Mouse (Mus musculus) intestine, embryonic 15.5 days (tissue): ENCODE data around the gene Spg21. TPM values are rescaled to one million over a fixed set of nuclear protein-coding genes. Genes with fewer than 3 reads are reported as not detected.

ENCODE experiments used
- ATAC-seq: fragments of 200-750 bp; cut with Nextera tagmentation; 2 replicates; pipeline ENCODE4 v1.8.0; 2017; ENCODE audit warnings: moderate TSS enrichment, moderate library complexity
- H3K27ac ChIP-seq: fragments of 300-500 bp; sonication (generic); 2 replicates; pipeline ENCODE4 v1.5.1; 2015; ENCODE audit warnings: mild to moderate bottlenecking, inconsistent platforms
- H3K27me3 ChIP-seq: fragments of 300-500 bp; sonication (generic); replicated peaks from 2 replicates; pipeline ENCODE4 v1.6.1; 2015; ENCODE audit warnings: inconsistent platforms
- H3K36me3 ChIP-seq: fragments of 300-500 bp; sonication (generic); 2 replicates; pipeline ENCODE4 v1.6.1; 2015; ENCODE audit warnings: inconsistent platforms
- H3K4me1 ChIP-seq: fragments of 300-500 bp; sonication (generic); replicated peaks from 2 replicates; pipeline ENCODE4 v1.6.1; 2015; ENCODE audit warnings: inconsistent platforms
- H3K4me2 ChIP-seq: fragments of 300-500 bp; sonication (generic); replicated peaks from 2 replicates; pipeline ENCODE4 v1.6.1; 2015; ENCODE audit warnings: mild to moderate bottlenecking, inconsistent platforms
- H3K4me3 ChIP-seq: fragments of 300-500 bp; sonication (generic); replicated peaks from 2 replicates; pipeline ENCODE4 v1.5.1; 2015; ENCODE audit warnings: inconsistent platforms
- H3K9ac ChIP-seq: fragments of 300-500 bp; sonication (generic); 2 replicates; pipeline ENCODE4 v1.6.1; 2015; ENCODE audit warnings: inconsistent platforms
- H3K9me3 ChIP-seq: fragments of 300-500 bp; sonication (generic); 2 replicates; pipeline ENCODE4 v1.6.1; 2016; ENCODE audit warnings: inconsistent platforms
- WGBS: fragments of 180-500 bp; shearing (Covaris S2); methylation state at CpG from one replicate; pipeline ENCODE4 v1.1.7; 2015; 5-methylcytosine and 5-hydroxymethylcytosine counted together
- polyA plus RNA-seq: library from polyadenylated mRNA; unstranded; fragments of >200 nt; fragmentation: Nextera tagmentation; extraction: Ambion mirVana; gene quantifications from 2 replicates; pipeline ENCODE4 v1.2.1, GENCODE M21; 2015

The Spg21 gene
- polyA plus RNA-seq, 1 experiment from 2014 or later = 102 TPM

DNA sequence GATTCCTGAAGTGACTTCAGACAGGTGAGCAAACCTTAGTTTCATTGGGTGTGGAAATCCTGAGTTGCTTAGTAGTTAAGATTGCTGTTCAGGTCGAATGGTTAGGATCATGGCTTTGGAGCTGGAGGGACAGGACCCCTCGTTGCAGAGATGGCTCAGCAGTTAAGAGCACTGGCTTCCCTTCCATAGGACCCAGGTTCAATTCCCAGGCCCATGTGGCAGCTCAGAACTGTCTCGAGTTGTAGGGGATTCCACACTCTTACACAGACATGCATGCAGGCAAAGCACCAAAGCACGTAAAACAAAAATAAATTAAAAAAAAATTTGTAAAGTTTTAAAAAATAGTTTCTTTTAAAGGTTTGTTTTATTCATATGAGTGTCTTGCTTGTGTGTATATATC, 25.5 kb upstream of the Spg21 start:
- Histone ChIP-seq H3K4me3 (no peak overlapping the region), H3K36me3 (no peaks in the 10 kb centered on the region), H3K9me3 (no peaks in the 10 kb centered on the region), H3K27me3 (0 out of 2 replicates have a peak, but pooled peaks cover 2% of the 10 kb centered on the region), H3K27ac (no peak overlapping the region), H3K4me2 (no peak overlapping the region), H3K4me1 (0 out of 2 replicates have a peak, but pooled peaks cover 2% of the 10 kb centered on the region), H3K9ac (no peak overlapping the region)
- ATAC-seq = 0 out of 2 replicates have a peak, but pooled peaks have one; percentile 6
- 74% methylated on average over 4 of the region's 4 CpGs for WGBS

DNA sequence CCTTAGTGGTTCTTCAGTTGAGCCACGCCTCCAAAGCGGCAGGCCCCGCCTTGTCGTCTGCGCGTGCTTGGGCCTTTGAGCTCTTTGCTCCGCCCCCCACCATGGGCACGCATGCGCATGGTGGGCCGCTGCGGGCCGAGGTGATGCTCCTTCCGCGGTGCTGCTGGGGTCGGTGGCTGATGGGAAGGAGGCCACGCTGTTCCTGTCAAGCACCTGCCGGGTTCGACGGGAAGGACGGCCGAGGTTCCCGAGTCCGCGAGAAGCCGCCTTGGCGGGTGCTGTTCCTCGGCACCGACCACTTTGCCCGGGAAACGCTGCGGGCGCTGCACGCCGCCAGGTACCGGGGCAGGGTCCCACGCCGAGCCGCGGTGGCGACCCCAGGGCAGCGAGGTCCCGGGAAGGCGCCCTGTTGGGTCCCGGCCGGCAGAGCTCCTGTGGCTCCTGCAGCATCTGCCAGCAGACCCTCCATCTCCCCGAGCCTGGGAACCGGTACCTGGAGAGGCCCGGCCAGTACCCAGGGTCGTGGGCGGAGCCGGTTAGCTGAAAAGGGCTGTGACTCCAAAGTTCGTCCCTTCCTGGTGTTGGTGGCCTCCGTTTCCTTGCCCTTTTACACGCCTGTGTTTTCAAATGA, 25.0 kb upstream of the Spg21 start, which contains the start of gene Mtfmt:
TSS of gene Mtfmt (plus strand) at position 112 of the 631 bp plus-strand sequence.
- H3K9ac ChIP-seq = peak within 1 kb of the TSS; percentile 86
- H3K27me3 ChIP-seq = 0 out of 2 replicates have a peak, but pooled peaks cover 2% of the 10 kb centered on the region
- peak; percentile 96 for ATAC-seq
- peaks cover 5% of the 10 kb centered on the region; the same call in 1 of the 2 replicates for H3K36me3 ChIP-seq
- H3K4me3 ChIP-seq = peak within 1 kb of the TSS; percentile 99
- under 1% methylated on average over 54 of the region's 54 CpGs for WGBS
- 0 out of 2 replicates have a peak, but pooled peaks cover 2% of the 10 kb centered on the region for H3K4me1 ChIP-seq
- 0 out of 2 replicates have a peak within 1 kb of the TSS, but pooled peaks have one; percentile 40 for H3K27ac ChIP-seq
- peak within 1 kb of the TSS; percentile 72 for H3K4me2 ChIP-seq
- no peaks in the 10 kb centered on the region for H3K9me3 ChIP-seq

DNA sequence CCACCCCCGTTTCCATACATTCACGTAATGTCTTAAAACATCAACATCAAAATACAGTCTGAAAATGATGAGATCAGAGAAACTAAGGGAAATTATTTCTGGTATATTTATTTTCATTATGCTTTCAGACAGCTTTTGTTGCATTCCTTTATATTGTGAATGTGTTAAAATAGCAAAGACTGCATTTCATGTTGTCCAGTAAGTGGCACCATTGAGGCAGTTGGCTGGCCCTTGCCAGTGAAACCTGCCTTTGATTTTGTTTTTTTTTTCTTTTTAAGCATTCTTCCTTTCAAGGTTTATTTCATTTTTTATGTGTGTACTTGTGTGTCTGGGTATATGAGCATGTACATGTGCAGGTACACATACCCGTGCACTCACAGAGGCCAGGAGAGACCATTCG, 16.1 kb upstream of the Spg21 start:
- H3K4me1 ChIP-seq = no peaks in the 10 kb centered on the region
- H3K36me3 ChIP-seq = peaks cover 28% of the 10 kb centered on the region
- WGBS = 96% methylated on average over 4 of the region's 4 CpGs
- H3K4me3 ChIP-seq = no peak overlapping the region
- H3K9me3 ChIP-seq = no peaks in the 10 kb centered on the region
- H3K4me2 ChIP-seq = no peak overlapping the region
- H3K9ac ChIP-seq = no peak overlapping the region
- H3K27ac ChIP-seq = no peak overlapping the region
- H3K27me3 ChIP-seq = no peaks in the 10 kb centered on the region
- no peak for ATAC-seq

DNA sequence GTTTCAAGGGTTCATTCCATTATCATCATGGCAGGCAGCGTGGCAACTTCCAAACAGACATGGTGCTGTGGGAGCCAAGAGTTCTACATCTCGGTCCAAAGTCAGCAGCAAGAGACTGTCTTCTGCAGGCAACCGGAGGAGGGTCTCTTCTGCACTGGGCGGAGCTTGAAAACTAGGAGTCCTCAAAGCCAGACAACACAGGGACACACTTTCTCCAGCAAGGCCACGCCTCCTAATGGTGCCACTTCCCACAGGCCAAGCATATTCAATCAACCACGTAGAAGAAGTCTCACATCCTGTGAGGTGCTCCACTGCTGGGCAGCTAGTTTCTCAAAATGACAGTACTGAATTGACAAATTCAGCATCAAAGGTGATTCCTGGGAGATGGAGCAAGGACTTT, 12.8 kb upstream of the Spg21 start:
- Histone ChIP-seq H3K27me3 (no peaks in the 10 kb centered on the region), H3K4me1 (no peaks in the 10 kb centered on the region), H3K27ac (no peak overlapping the region), H3K4me3 (no peak overlapping the region), H3K9me3 (no peaks in the 10 kb centered on the region), H3K36me3 (peaks cover 15% of the 10 kb centered on the region), H3K9ac (no peak overlapping the region), H3K4me2 (no peak overlapping the region)
- 89% methylated on average over 6 of the region's 6 CpGs for WGBS
- ATAC-seq = no peak

DNA sequence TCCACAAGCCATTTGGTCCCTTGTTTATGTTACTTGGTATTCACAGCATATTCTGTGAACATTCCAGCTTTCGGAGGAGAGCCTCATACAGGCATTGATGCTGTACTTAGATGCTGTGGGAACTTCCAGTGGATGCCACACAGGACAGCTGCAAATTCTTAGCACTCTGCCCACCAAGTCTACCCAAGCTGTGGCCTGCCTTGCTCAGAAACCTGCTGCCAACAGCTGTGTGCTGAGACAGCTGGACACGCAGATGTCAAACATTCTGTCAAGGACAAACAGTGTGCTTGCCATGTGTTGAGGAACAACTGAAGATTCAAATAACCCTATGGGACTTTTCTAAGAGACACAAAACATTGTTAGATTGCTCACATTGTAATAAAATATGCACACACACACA, 1.8 kb upstream of the Spg21 start:
- Histone ChIP-seq H3K4me2 (no peak overlapping the region), H3K27me3 (no peaks in the 10 kb centered on the region), H3K4me3 (no peak overlapping the region), H3K9me3 (no peaks in the 10 kb centered on the region), H3K9ac (no peak overlapping the region), H3K27ac (no peak overlapping the region), H3K4me1 (peaks cover 7% of the 10 kb centered on the region), H3K36me3 (no peaks in the 10 kb centered on the region)
- WGBS = 71% methylated on average over 2 of the region's 2 CpGs
- ATAC-seq = no peak

DNA sequence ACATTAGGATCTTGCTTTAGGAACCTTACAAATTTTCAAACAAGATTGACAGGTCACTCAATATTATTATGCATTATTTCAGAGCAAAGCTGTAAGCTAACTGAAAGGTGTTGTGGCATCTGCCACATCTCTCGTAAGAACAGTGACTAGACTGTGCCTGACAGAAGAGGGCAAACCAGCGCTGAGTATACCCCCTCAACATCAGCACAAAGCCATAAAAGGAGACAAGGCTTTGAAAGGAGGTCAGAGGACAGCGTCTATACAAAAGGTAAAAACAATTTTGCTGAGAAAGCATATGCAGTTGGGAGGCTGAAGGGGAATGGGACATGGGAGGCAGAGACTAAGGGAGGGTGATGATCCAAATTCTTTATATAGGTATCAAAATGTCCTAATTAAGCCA, 549 bp upstream of the Spg21 start:
- H3K27me3 ChIP-seq = no peaks in the 10 kb centered on the region
- H3K27ac ChIP-seq = 0 out of 2 replicates have a peak overlapping the region, but pooled peaks have one; percentile 80
- no peak overlapping the region for H3K4me3 ChIP-seq
- no peak overlapping the region for H3K9ac ChIP-seq
- H3K4me1 ChIP-seq = peaks cover 7% of the 10 kb centered on the region
- WGBS = 46% methylated on average over 3 of the region's 3 CpGs
- ATAC-seq = peak; percentile 21; the same call in 1 of the 2 replicates
- H3K9me3 ChIP-seq = no peaks in the 10 kb centered on the region
- H3K36me3 ChIP-seq = no peaks in the 10 kb centered on the region
- peak overlapping the region; percentile 69 for H3K4me2 ChIP-seq

DNA sequence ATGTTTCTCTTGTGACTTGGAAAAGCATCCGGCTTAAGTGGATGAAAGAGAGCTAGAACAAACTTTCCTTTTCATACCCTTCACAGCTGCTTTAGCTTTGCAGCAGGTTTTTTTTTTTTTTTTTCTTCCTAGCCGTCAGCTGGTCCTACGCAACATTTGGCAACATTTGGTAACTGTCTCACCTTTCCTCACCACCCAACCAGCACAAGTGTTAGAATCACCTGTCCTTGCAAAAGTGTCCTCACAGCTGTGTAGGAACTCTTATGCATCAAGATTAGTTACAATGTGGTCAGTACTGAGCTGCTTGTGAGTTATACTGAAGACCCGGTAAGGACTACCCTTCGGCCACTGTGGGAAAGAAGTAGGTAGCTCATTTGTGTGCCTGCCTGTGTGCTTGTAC, 1.8 kb downstream of the Spg21 start:
- ATAC-seq = no peak
- 0 out of 2 replicates have a peak, but pooled peaks cover 3% of the 10 kb centered on the region for H3K36me3 ChIP-seq
- H3K9me3 ChIP-seq = no peaks in the 10 kb centered on the region
- no peak overlapping the region for H3K4me3 ChIP-seq
- no peak overlapping the region for H3K27ac ChIP-seq
- peaks cover 7% of the 10 kb centered on the region for H3K4me1 ChIP-seq
- no peak overlapping the region for H3K4me2 ChIP-seq
- WGBS = 85% methylated on average over 5 of the region's 5 CpGs
- no peak overlapping the region for H3K9ac ChIP-seq
- no peaks in the 10 kb centered on the region for H3K27me3 ChIP-seq

DNA sequence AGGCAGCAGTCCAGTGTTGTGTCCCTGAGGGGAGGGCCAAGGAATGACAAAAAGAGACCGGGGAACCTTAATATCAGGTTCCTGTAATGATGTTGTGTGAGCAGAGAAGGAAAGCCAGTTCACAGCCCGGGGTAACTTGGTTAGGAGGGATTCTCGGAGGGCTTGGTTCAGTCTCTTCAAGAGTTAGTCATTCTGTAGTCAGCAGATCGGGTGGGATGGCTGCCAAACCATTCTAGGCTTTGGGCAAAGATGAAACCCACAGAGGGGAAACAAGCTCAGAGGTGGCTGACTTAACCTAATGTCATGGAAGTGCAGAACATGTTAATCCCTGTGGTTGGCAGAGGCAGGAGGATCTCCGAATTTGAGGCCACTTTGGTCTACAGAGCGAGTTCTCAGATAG, 3.4 kb downstream of the Spg21 start:
- ATAC-seq = no peak
- Histone ChIP-seq H3K27me3 (no peaks in the 10 kb centered on the region), H3K36me3 (0 out of 2 replicates have a peak, but pooled peaks cover 3% of the 10 kb centered on the region), H3K9ac (no peak overlapping the region), H3K4me3 (no peak overlapping the region), H3K4me1 (peaks cover 7% of the 10 kb centered on the region), H3K9me3 (no peaks in the 10 kb centered on the region), H3K4me2 (no peak overlapping the region), H3K27ac (no peak overlapping the region)
- 91% methylated on average over 6 of the region's 6 CpGs for WGBS

DNA sequence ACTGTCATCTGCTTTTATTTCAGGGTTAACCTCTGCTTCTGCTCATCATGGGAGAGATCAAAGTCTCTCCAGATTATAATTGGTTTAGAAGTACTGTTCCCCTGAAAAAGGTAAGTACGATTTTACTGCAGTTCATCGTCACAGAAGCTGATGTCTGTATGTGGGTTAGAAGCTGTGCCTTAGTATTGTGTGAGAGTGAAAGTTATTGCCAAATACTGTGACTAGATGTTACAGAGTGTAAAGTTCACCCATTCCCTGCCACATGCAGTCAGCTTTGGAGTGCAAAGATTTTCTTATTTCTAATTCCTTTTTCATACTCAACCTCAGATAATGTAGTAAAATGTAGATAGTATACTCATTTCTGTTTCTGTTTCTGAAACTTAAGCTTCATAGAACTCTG, 4.5 kb downstream of the Spg21 start:
- Histone ChIP-seq H3K4me3 (no peak overlapping the region), H3K9me3 (no peaks in the 10 kb centered on the region), H3K9ac (no peak overlapping the region), H3K4me1 (peaks cover 7% of the 10 kb centered on the region), H3K4me2 (no peak overlapping the region), H3K36me3 (0 out of 2 replicates have a peak, but pooled peaks cover 3% of the 10 kb centered on the region), H3K27me3 (no peaks in the 10 kb centered on the region), H3K27ac (no peak overlapping the region)
- 90% methylated on average over 2 of the region's 2 CpGs for WGBS
- no peak for ATAC-seq

DNA sequence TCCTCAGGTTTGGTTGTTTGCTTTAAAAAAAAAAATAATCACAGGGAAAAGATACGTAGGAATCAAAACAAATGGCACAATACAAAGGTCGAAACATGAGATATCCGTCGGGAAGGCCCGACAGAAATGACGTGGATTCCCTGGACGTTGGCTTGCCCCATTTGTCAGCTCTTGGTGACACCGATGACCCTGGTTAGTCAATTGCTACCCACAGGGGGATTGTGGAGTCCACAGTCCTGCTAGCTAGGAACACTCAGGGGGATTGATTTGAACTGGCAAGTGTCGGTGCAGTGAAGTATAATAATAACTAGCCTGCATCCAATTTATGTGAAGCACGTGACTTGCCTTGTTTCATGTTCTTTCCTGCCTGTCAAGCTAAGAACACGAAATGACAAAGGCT, 6.9 kb downstream of the Spg21 start:
- WGBS = 64% methylated on average over 11 of the region's 11 CpGs
- no peak overlapping the region for H3K27ac ChIP-seq

DNA sequence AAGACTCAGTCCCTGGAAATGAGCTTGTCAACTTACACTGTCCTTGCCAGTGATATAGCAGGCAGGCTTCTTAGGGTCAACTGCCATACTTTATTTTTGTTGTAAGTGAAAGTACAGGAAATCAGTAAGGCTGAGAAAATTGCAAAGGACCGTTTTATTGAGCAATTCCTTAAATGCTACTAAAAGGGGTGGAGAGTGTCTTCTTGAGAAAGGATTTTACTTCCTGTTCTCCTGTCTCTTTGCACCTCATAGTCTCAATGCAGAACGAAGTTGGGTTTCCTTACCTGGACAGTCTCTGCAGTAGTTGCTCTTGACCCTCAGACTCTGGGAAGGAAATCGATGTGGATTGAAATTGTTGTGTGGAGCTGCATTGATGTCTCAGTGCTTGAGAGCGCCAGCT, 12.0 kb downstream of the Spg21 start:
- Histone ChIP-seq H3K9me3 (no peaks in the 10 kb centered on the region), H3K36me3 (peaks cover 10% of the 10 kb centered on the region; the same call in 1 of the 2 replicates), H3K9ac (no peak overlapping the region), H3K27me3 (no peaks in the 10 kb centered on the region), H3K4me1 (no peaks in the 10 kb centered on the region), H3K4me3 (no peak overlapping the region), H3K27ac (no peak overlapping the region), H3K4me2 (no peak overlapping the region)
- ATAC-seq = no peak
- 91% methylated on average over 4 of the region's 4 CpGs for WGBS

More for the DNA sequence above, 6.9 kb downstream of the Spg21 start:
- ATAC-seq = no peak
- Histone ChIP-seq H3K9me3 (no peaks in the 10 kb centered on the region), H3K4me2 (no peak overlapping the region), H3K4me1 (no peaks in the 10 kb centered on the region), H3K4me3 (no peak overlapping the region), H3K27me3 (no peaks in the 10 kb centered on the region), H3K36me3 (peaks cover 3% of the 10 kb centered on the region; the same call in 1 of the 2 replicates), H3K9ac (no peak overlapping the region)

DNA sequence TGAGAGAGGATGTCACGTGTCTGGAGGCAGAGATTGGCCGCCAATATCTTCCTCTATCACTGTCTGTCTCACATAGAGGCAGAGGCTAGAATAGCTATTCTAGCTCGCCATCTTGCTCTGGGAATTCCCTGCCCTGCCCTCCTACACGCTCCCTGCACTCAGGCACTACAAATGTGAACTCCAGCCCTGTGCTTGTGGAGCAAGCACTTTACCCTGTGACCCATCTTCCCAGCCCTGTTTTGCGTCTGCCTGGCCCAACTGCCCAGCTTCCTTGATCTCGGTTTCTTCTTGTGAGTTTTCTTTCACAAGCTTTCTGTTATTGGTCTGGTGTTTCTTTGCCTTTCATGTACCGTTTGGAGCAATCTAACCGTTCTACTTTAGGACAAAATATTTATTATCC, 18.4 kb downstream of the Spg21 start:
- Histone ChIP-seq H3K4me3 (no peak overlapping the region), H3K4me1 (no peaks in the 10 kb centered on the region), H3K9me3 (no peaks in the 10 kb centered on the region), H3K27ac (no peak overlapping the region), H3K4me2 (no peak overlapping the region), H3K27me3 (no peaks in the 10 kb centered on the region), H3K36me3 (peaks cover 26% of the 10 kb centered on the region), H3K9ac (no peak overlapping the region)
- no peak for ATAC-seq
- WGBS = 80% methylated on average over 8 of the region's 8 CpGs

DNA sequence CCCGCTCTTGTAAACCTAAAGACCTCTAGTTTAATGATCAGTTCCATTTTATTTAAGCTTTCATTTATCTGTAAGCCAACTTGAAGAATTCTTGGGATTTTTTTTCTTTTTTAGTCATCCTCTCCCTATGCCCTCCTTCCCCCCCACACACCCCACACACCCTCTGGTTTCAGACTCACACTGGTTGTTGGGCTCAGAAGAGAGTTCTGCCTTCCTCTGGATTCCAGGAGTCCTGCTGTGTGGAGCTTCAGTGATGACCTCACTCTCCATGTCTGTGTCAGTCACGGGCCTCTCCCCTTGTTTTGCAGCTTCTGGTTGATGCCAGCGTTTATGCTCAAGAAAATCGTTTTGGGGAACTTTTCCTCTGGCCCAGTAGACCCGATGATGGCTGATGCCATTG, 19.3 kb downstream of the Spg21 start:
- 84% methylated on average over 5 of the region's 5 CpGs for WGBS
- no peak for ATAC-seq
- H3K4me2 ChIP-seq = no peak overlapping the region
- no peaks in the 10 kb centered on the region for H3K4me1 ChIP-seq
- H3K36me3 ChIP-seq = peaks cover 31% of the 10 kb centered on the region
- H3K4me3 ChIP-seq = no peak overlapping the region
- no peaks in the 10 kb centered on the region for H3K27me3 ChIP-seq
- H3K9me3 ChIP-seq = no peaks in the 10 kb centered on the region
- no peak overlapping the region for H3K9ac ChIP-seq
- no peak overlapping the region for H3K27ac ChIP-seq
